Mouse (Mus musculus) liver, adult 2 months (tissue): ENCODE results near the gene Trmt61a. TPM values are rescaled to one million over a fixed set of nuclear protein-coding genes. Genes with fewer than 3 reads are reported as not detected.

ENCODE experiments used
- DNase-seq: peaks from one replicate; pipeline ENCODE4 v3.0.0-alpha.2; 2011; ENCODE audit warnings: low read depth, low spot score; ENCODE audit errors: extremely low read depth
- H3K27ac ChIP-seq: fragments of 200-500 bp; replicated peaks from 2 replicates; pipeline ENCODE4 v1.5.1; 2012; ENCODE audit warnings: low read depth, mild to moderate bottlenecking, control low read depth, inconsistent platforms, low read length; ENCODE audit not compliant: insufficient read depth
- H3K27me3 ChIP-seq: fragments of 200-500 bp; 2 replicates; pipeline ENCODE4 v1.6.1; 2012; ENCODE audit warnings: mild to moderate bottlenecking, moderate library complexity, low read length, inconsistent platforms; ENCODE audit not compliant: control insufficient read depth, insufficient read depth
- H3K36me3 ChIP-seq: fragments of 200-500 bp; 2 replicates; pipeline ENCODE4 v1.6.1; 2012; ENCODE audit warnings: low read length, inconsistent platforms; ENCODE audit not compliant: control insufficient read depth, insufficient read depth
- H3K4me1 ChIP-seq: fragments of 200-500 bp; 2 replicates; pipeline ENCODE4 v1.6.1; 2011; ENCODE audit warnings: low read length; ENCODE audit not compliant: control insufficient read depth, insufficient read depth
- H3K4me3 ChIP-seq: fragments of 200-500 bp; 2 replicates; pipeline ENCODE4 v1.5.1; 2011; ENCODE audit warnings: low read depth, mild to moderate bottlenecking, control low read depth, low read length, moderate library complexity; ENCODE audit not compliant: insufficient read depth
- H3K79me2 ChIP-seq: fragments of 200-500 bp; 2 replicates; pipeline ENCODE4 v1.6.1; 2012; ENCODE audit warnings: inconsistent platforms, mild to moderate bottlenecking, low read length, moderate library complexity; ENCODE audit not compliant: control insufficient read depth, insufficient read depth
- H3K9ac ChIP-seq: fragments of 200-500 bp; 2 replicates; pipeline ENCODE4 v1.6.1; 2012; ENCODE audit warnings: low read depth, mild to moderate bottlenecking, control low read depth, inconsistent platforms, low read length
- CTCF ChIP-seq: fragments of 200-500 bp; IDR thresholded peaks from 2 replicates; pipeline ENCODE4 v1.5.1; 2011; ENCODE audit warnings: low read depth, low read length, control low read depth
- POLR2A ChIP-seq: fragments of 200-500 bp; IDR thresholded peaks from 2 replicates; pipeline ENCODE4 v1.6.1; 2011; ENCODE audit warnings: low read length, control low read depth; ENCODE audit not compliant: insufficient read depth; ENCODE audit errors: extremely low read depth
- WGBS: fragments of 180-500 bp; shearing (Covaris S2); methylation state at CpG from one replicate; pipeline ENCODE4 v1.1.7; 2018; 5-methylcytosine and 5-hydroxymethylcytosine counted together
- polyA plus RNA-seq: library from polyadenylated mRNA; depleted of rRNA; stranded (reverse); fragments of >200 nt; gene quantifications from 2 replicates; pipeline ENCODE4 v1.2.3, GENCODE M21; 2012
- total RNA-seq: library from RNA; depleted of rRNA; stranded (reverse); fragments of >200 nt; gene quantifications from 2 replicates; pipeline ENCODE4 v1.2.3, GENCODE M21; 2014

Trmt61a gene
- total and polyA plus RNA-seq, 2 experiments: 2.3 to 33.1 TPM

- no peak for DNase-seq
- Histone ChIP-seq H3K36me3 (no peaks in the 10 kb centered on the region), H3K9ac (no peak overlapping the region), H3K27ac (no peak overlapping the region; the same call in 1 of the 2 replicates), H3K79me2 (no peaks in the 10 kb centered on the region), H3K27me3 (peaks cover 14% of the 10 kb centered on the region), H3K4me1 (peaks cover 7% of the 10 kb centered on the region; the same call in 1 of the 2 replicates), H3K4me3 (no peak overlapping the region)
- 91% methylated on average over 6 of the region's 6 CpGs for WGBS
- TF ChIP-seq POLR2A (no peak), CTCF (no peak)
These were observed 1.9 kb upstream of the Trmt61a start for GRCm38 (mm10) chr12:111675797-111676580.

DNA sequence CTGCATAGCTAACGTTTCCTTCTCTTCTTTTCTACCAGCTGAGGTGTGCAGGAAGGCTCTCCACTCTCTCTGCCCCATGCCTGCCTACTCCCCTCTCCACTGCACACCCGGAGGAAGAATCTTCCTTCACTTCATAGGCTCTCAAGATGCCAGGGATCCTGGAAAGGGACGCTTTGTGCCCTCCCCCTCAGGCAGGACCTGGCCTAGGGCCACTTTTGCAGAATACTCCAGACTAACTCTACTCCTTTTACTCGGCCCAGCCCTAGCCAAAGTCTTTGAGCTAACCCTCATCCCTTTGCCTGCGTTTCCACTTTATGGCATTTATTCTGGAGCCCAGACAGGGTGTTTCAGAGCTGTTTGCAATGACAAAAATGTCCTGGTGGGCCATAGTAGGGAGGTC, 484 bp upstream of the Trmt61a start:
- DNase-seq: no peak
- TF ChIP-seq CTCF (no peak), POLR2A (no peak)
- 25% methylated on average over 5 of the region's 5 CpGs for WGBS

GRCm38 (mm10) chr12:111678670-111678933, 697 bp downstream of the Trmt61a start:
- H3K4me3 ChIP-seq: peak overlapping the region; percentile 72
- H3K27ac ChIP-seq: no peak overlapping the region
- no peaks in the 10 kb centered on the region for H3K36me3 ChIP-seq
- H3K79me2 ChIP-seq: no peaks in the 10 kb centered on the region
- DNase-seq: no peak
- H3K9ac ChIP-seq: peak overlapping the region; percentile 60
- 5% methylated on average over 13 of the region's 13 CpGs for WGBS
- no peaks in the 10 kb centered on the region for H3K27me3 ChIP-seq
- H3K4me1 ChIP-seq: peaks cover 7% of the 10 kb centered on the region; the same call in 1 of the 2 replicates
- no peak for TF ChIP-seq CTCF
- no peak for TF ChIP-seq POLR2A

More for the DNA sequence above, 484 bp upstream of the Trmt61a start:
- H3K4me3 ChIP-seq: peak overlapping the region; percentile 72
- H3K4me1 ChIP-seq: peaks cover 7% of the 10 kb centered on the region; the same call in 1 of the 2 replicates
- H3K36me3 ChIP-seq: no peaks in the 10 kb centered on the region
- no peaks in the 10 kb centered on the region for H3K79me2 ChIP-seq
- H3K9ac ChIP-seq: peak overlapping the region; percentile 80
- H3K27ac ChIP-seq: peak overlapping the region; percentile 90
- no peaks in the 10 kb centered on the region; the same call in 1 of the 2 replicates for H3K27me3 ChIP-seq

- Histone ChIP-seq H3K4me3 (no peak overlapping the region), H3K27me3 (no peaks in the 10 kb centered on the region), H3K36me3 (no peaks in the 10 kb centered on the region), H3K27ac (no peak overlapping the region), H3K4me1 (peaks cover 7% of the 10 kb centered on the region; the same call in 1 of the 2 replicates), H3K79me2 (no peaks in the 10 kb centered on the region), H3K9ac (no peak overlapping the region)
- 45% methylated on average over 7 of the region's 7 CpGs for WGBS
- TF ChIP-seq CTCF: no peak
- no peak for DNase-seq
These were observed 1.1 kb downstream of the Trmt61a start for GRCm38 (mm10) chr12:111678997-111679396.

GRCm38 (mm10) chr12:111680661-111681060, 2.8 kb downstream of the Trmt61a start:
- no peaks in the 10 kb centered on the region for H3K27me3 ChIP-seq
- no peaks in the 10 kb centered on the region for H3K36me3 ChIP-seq
- no peak overlapping the region for H3K4me3 ChIP-seq
- no peak for DNase-seq
- 90% methylated on average over 13 of the region's 13 CpGs for WGBS
- no peaks in the 10 kb centered on the region for H3K79me2 ChIP-seq
- H3K27ac ChIP-seq: no peak overlapping the region
- TF ChIP-seq POLR2A: no peak
- TF ChIP-seq CTCF: no peak
- peaks cover 7% of the 10 kb centered on the region; the same call in 1 of the 2 replicates for H3K4me1 ChIP-seq
- no peak overlapping the region for H3K9ac ChIP-seq

- WGBS: 86% methylated on average over 8 of the region's 8 CpGs
- DNase-seq: no peak
- H3K4me3 ChIP-seq: no peak overlapping the region
- H3K4me1 ChIP-seq: peaks cover 7% of the 10 kb centered on the region; the same call in 1 of the 2 replicates
- H3K36me3 ChIP-seq: no peaks in the 10 kb centered on the region
- H3K9ac ChIP-seq: no peak overlapping the region
- no peaks in the 10 kb centered on the region for H3K27me3 ChIP-seq
- H3K79me2 ChIP-seq: no peaks in the 10 kb centered on the region
- TF ChIP-seq CTCF (no peak), POLR2A (no peak)
- no peak overlapping the region for H3K27ac ChIP-seq
These were observed 3.4 kb downstream of the Trmt61a start for GRCm38 (mm10) chr12:111681305-111681704.
